Mouse (Mus musculus): ENCODE data around the gene Rps19. TPM values are rescaled to one million over a fixed set of nuclear protein-coding genes. Genes with fewer than 3 reads are reported as not detected.

Rps19 gene
- polyA plus RNA-seq, 1 experiment from 2014 or later = 1,165 TPM

GRCm38 (mm10) chr7:24912480-24912879 lies 28.3 kb downstream of the Rps19 start:
- Histone ChIP-seq H3K9me3 (replicated peaks) (no peaks in the 10 kb centered on the region), H3K9ac (replicated peaks) (no peak overlapping the region), H3K4me1 (peaks cover 2% of the 10 kb centered on the region; the same call in 1 of the 2 replicates), H3K27ac (replicated peaks) (no peak overlapping the region), H3K36me3 (peaks cover 47% of the 10 kb centered on the region), H3K4me2 (no peak overlapping the region), H3K27me3 (replicated peaks) (no peaks in the 10 kb centered on the region), H3K4me3 (replicated peaks) (no peak overlapping the region)
- no peak for ATAC-seq (ENCODE audit: low FRiP score)
- WGBS = 98% methylated on average over 14 of the region's 14 CpGs

GRCm38 (mm10) chr7:24918763-24919323 lies 34.7 kb downstream of the Rps19 start:
- Histone ChIP-seq H3K4me3 (replicated peaks) (no peak overlapping the region), H3K4me1 (no peaks in the 10 kb centered on the region), H3K9me3 (replicated peaks) (no peaks in the 10 kb centered on the region), H3K27me3 (replicated peaks) (no peaks in the 10 kb centered on the region), H3K4me2 (no peak overlapping the region), H3K27ac (replicated peaks) (no peak overlapping the region), H3K36me3 (peaks cover 69% of the 10 kb centered on the region), H3K9ac (replicated peaks) (no peak overlapping the region)
- 91% methylated on average over 20 of the region's 20 CpGs for WGBS
- ATAC-seq (ENCODE audit: low FRiP score) = no peak

GRCm38 (mm10) chr7:24919728-24920127 lies 35.6 kb downstream of the Rps19 start:
- Histone ChIP-seq H3K4me3 (replicated peaks) (no peak overlapping the region), H3K27me3 (replicated peaks) (no peaks in the 10 kb centered on the region), H3K9me3 (replicated peaks) (no peaks in the 10 kb centered on the region), H3K36me3 (peaks cover 78% of the 10 kb centered on the region), H3K4me2 (no peak overlapping the region), H3K27ac (replicated peaks) (no peak overlapping the region), H3K4me1 (no peaks in the 10 kb centered on the region), H3K9ac (replicated peaks) (no peak overlapping the region)
- 92% methylated on average over 9 of the region's 9 CpGs for WGBS
- no peak for ATAC-seq (ENCODE audit: low FRiP score)

GRCm38 (mm10) chr7:24930475-24930874 lies 46.3 kb downstream of the Rps19 start:
- H3K27ac ChIP-seq (replicated peaks) = no peak overlapping the region
- H3K27me3 ChIP-seq (replicated peaks) = peaks cover 66% of the 10 kb centered on the region
- 45% methylated on average over 6 of the region's 6 CpGs for WGBS
- peaks cover 22% of the 10 kb centered on the region for H3K4me1 ChIP-seq
- peaks cover 20% of the 10 kb centered on the region for H3K36me3 ChIP-seq
- no peak overlapping the region for H3K9ac ChIP-seq (replicated peaks)
- no peak overlapping the region for H3K4me3 ChIP-seq (replicated peaks)
- no peak overlapping the region for H3K4me2 ChIP-seq
- ATAC-seq (ENCODE audit: low FRiP score) = no peak
- no peaks in the 10 kb centered on the region for H3K9me3 ChIP-seq (replicated peaks)

- Histone ChIP-seq H3K27ac (replicated peaks) (no peak overlapping the region), H3K9me3 (replicated peaks) (no peaks in the 10 kb centered on the region), H3K4me2 (no peak overlapping the region), H3K36me3 (peaks cover 8% of the 10 kb centered on the region; the same call in 1 of the 2 replicates), H3K27me3 (replicated peaks) (peaks cover 75% of the 10 kb centered on the region), H3K9ac (replicated peaks) (no peak overlapping the region), H3K4me3 (replicated peaks) (no peak overlapping the region), H3K4me1 (peaks cover 22% of the 10 kb centered on the region)
- WGBS = 2% methylated on average over 15 of the region's 15 CpGs
- no peak for ATAC-seq (ENCODE audit: low FRiP score)
Observed at GRCm38 (mm10) chr7:24931651-24932050, 47.5 kb downstream of the Rps19 start.

Other genes starting within 250 kb of the Rps19 start
- 0.36 and 0.78 TPM in 2 replicates for gene Lypd3, start 247.8 kb upstream of the Rps19 start, polyA plus RNA-seq (2015; fragmentation: Nextera tagmentation; extraction: Ambion mirVana)
- gene Tex101, start 207.7 kb upstream of the Rps19 start, polyA plus RNA-seq (2015; fragmentation: Nextera tagmentation; extraction: Ambion mirVana) = not detected in 2 replicates
- not detected in 2 replicates for gene BC049730, start 175.1 kb upstream of the Rps19 start, polyA plus RNA-seq (2015; fragmentation: Nextera tagmentation; extraction: Ambion mirVana)
- not detected in 2 replicates for gene Gm4763, start 157.5 kb upstream of the Rps19 start, polyA plus RNA-seq (2015; fragmentation: Nextera tagmentation; extraction: Ambion mirVana)
- gene Cd177, start 124.1 kb upstream of the Rps19 start, polyA plus RNA-seq (2015; fragmentation: Nextera tagmentation; extraction: Ambion mirVana) = 0.19 and 0.20 TPM in 2 replicates
- 0.29 and 0.74 TPM in 2 replicates for gene Ceacam10, start 107.2 kb upstream of the Rps19 start, polyA plus RNA-seq (2015; fragmentation: Nextera tagmentation; extraction: Ambion mirVana)
- 27.5 and 33.4 TPM in 2 replicates for gene Gm9844, start 22.2 kb upstream of the Rps19 start, polyA plus RNA-seq (2015; fragmentation: Nextera tagmentation; extraction: Ambion mirVana)
- 0.18 TPM in 1 of 2 replicates, not detected in the other for gene Lypd4, start 14.4 kb upstream of the Rps19 start, polyA plus RNA-seq (2015; fragmentation: Nextera tagmentation; extraction: Ambion mirVana)
- gene Dmrtc2, start 14.3 kb upstream of the Rps19 start, polyA plus RNA-seq (2015; fragmentation: Nextera tagmentation; extraction: Ambion mirVana) = 0.26 and 0.36 TPM in 2 replicates
- 0.35 and 0.45 TPM in 2 replicates for gene Cd79a, start 13.0 kb downstream of the Rps19 start, polyA plus RNA-seq (2015; fragmentation: Nextera tagmentation; extraction: Ambion mirVana)
- gene Arhgef1, start 18.5 kb downstream of the Rps19 start, polyA plus RNA-seq (2015; fragmentation: Nextera tagmentation; extraction: Ambion mirVana) = 78.5 and 85.3 TPM in 2 replicates
- 0.98 and 2.0 TPM in 2 replicates for gene Gm4881, start 60.1 kb downstream of the Rps19 start, polyA plus RNA-seq (2015; fragmentation: Nextera tagmentation; extraction: Ambion mirVana)
- gene Rabac1, start 88.4 kb downstream of the Rps19 start, polyA plus RNA-seq (2015; fragmentation: Nextera tagmentation; extraction: Ambion mirVana) = 297 and 336 TPM in 2 replicates
- gene Atp1a3, start 121.6 kb downstream of the Rps19 start, polyA plus RNA-seq (2015; fragmentation: Nextera tagmentation; extraction: Ambion mirVana) = 538 and 586 TPM in 2 replicates
- 14.9 and 17.8 TPM in 2 replicates for gene Grik5, start 188.0 kb downstream of the Rps19 start, polyA plus RNA-seq (2015; fragmentation: Nextera tagmentation; extraction: Ambion mirVana)
- gene Zfp574, start 188.2 kb downstream of the Rps19 start, polyA plus RNA-seq (2015; fragmentation: Nextera tagmentation; extraction: Ambion mirVana) = 31.6 TPM in 2 replicates

All from neural tube, embryonic 15.5 days (tissue).